Mouse (Mus musculus) adipose tissue, adult 10 weeks (tissue): Measurements from ENCODE around the gene Tmem221. TPM values are rescaled to one million over a fixed set of nuclear protein-coding genes. Genes with fewer than 3 reads are reported as not detected.

Experiments
- polyA plus RNA-seq: library from polyadenylated mRNA; stranded (reverse); fragments of 350-450 nt; fragmentation: Illumina TruSeq; extraction: RNeasy Lipid Tissue Mini Kit (QIAGEN cat#74804); gene quantifications from one replicate; pipeline ENCODE4 v1.2.3, GENCODE M21; 2014; ENCODE audit warnings: low read depth, low replicate concordance

The Tmem221 gene
- 3.1 TPM for polyA plus RNA-seq

GRCm38 (mm10) chr8:71558071-71558957 lies at the start of gene Tmem221:
TSS of gene Tmem221 (minus strand) at chr8:71558871.

GRCm38 (mm10) chr8:71597451-71597850 lies 38.8 kb upstream of the Tmem221 start, which contains the start of gene Fam129c:
TSS of gene Fam129c (plus strand) at chr8:71597648.

GRCm38 (mm10) chr8:71591471-71592373 lies 33.1 kb upstream of the Tmem221 start, which contains the start of gene Pgls:
TSS of gene Pgls (plus strand) at chr8:71592176.

GRCm38 (mm10) chr8:71568387-71568937 lies 9.8 kb upstream of the Tmem221 start, which contains the start of gene Slc27a1:
TSS of gene Slc27a1 (plus strand) at chr8:71568882.

GRCm38 (mm10) chr8:71566501-71566900 lies 7.8 kb upstream of the Tmem221 start, which contains the start of gene Nxnl1:
TSS of gene Nxnl1 (minus strand) at chr8:71566601.

GRCm38 (mm10) chr8:71542632-71543343 lies 15.9 kb downstream of the Tmem221 start, which contains the start of gene Mvb12a:
TSS of gene Mvb12a (plus strand) at chr8:71542922.

GRCm38 (mm10) chr8:71537028-71537867 lies 21.4 kb downstream of the Tmem221 start, which contains the start of gene Bst2:
TSS of gene Bst2 (minus strand) at chr8:71537456.

GRCm38 (mm10) chr8:71525226-71526050 lies 33.2 kb downstream of the Tmem221 start, which contains the start of gene Ccdc194:
TSS of gene Ccdc194 (minus strand) at chr8:71525711.

GRCm38 (mm10) chr8:71511644-71512043 lies 47.0 kb downstream of the Tmem221 start, which contains the start of gene Plvap:
TSS of gene Plvap (minus strand) at chr8:71511752.

Other genes starting within 250 kb of the Tmem221 start
- 215 TPM for gene Use1, start 192.0 kb downstream of the Tmem221 start, polyA plus RNA-seq
- gene Ocel1, start 187.6 kb downstream of the Tmem221 start, polyA plus RNA-seq: 12.3 TPM
- gene Nr2f6, start 176.9 kb downstream of the Tmem221 start, polyA plus RNA-seq: 45.7 TPM
- 29.6 TPM for gene Ushbp1, start 163.1 kb downstream of the Tmem221 start, polyA plus RNA-seq
- gene Babam1, start 162.0 kb downstream of the Tmem221 start, polyA plus RNA-seq: 74.2 TPM
- 1.2 TPM for gene Ankle1, start 152.9 kb downstream of the Tmem221 start, polyA plus RNA-seq
- 16.7 TPM for gene Abhd8, start 95.2 kb downstream of the Tmem221 start, polyA plus RNA-seq
- gene Mrpl34, start 93.9 kb downstream of the Tmem221 start, polyA plus RNA-seq: 57.3 TPM
- gene Dda1, start 89.7 kb downstream of the Tmem221 start, polyA plus RNA-seq: 59.1 TPM
- 9.2 TPM for gene Ano8, start 72.9 kb downstream of the Tmem221 start, polyA plus RNA-seq
- 14.5 TPM for gene Gtpbp3, start 70.8 kb downstream of the Tmem221 start, polyA plus RNA-seq
- 33.6 TPM for gene Plvap, start 47.1 kb downstream of the Tmem221 start, polyA plus RNA-seq
- not detected for gene Ccdc194, start 33.2 kb downstream of the Tmem221 start, polyA plus RNA-seq
- gene Bst2, start 21.4 kb downstream of the Tmem221 start, polyA plus RNA-seq: 70.8 TPM
- gene Mvb12a, start 15.9 kb downstream of the Tmem221 start, polyA plus RNA-seq: 72.0 TPM
- gene Nxnl1, start 7.7 kb upstream of the Tmem221 start, polyA plus RNA-seq: 0.98 TPM
- gene Slc27a1, start 10.0 kb upstream of the Tmem221 start, polyA plus RNA-seq: 216 TPM
- gene Pgls, start 33.3 kb upstream of the Tmem221 start, polyA plus RNA-seq: 87.6 TPM
- gene Fam129c, start 38.8 kb upstream of the Tmem221 start, polyA plus RNA-seq: 2.5 TPM
- 76.1 TPM for gene Colgalt1, start 52.1 kb upstream of the Tmem221 start, polyA plus RNA-seq
- gene Unc13a, start 112.9 kb upstream of the Tmem221 start, polyA plus RNA-seq: 0.61 TPM
- 10.6 TPM for gene Jak3, start 117.4 kb upstream of the Tmem221 start, polyA plus RNA-seq
- gene Insl3, start 130.3 kb upstream of the Tmem221 start, polyA plus RNA-seq: 46.9 TPM
- 5.7 TPM for gene B3gnt3, start 142.9 kb upstream of the Tmem221 start, polyA plus RNA-seq
- gene Fcho1, start 166.8 kb upstream of the Tmem221 start, polyA plus RNA-seq: 5.7 TPM